Mouse (Mus musculus) cortical plate, adult 2 months (tissue): ENCODE results near the gene Gm17359. TPM values are rescaled to one million over a fixed set of nuclear protein-coding genes. Genes with fewer than 3 reads are reported as not detected.

Experiments
- H3K27ac ChIP-seq: fragments of 200-500 bp; 2 replicates; pipeline ENCODE4 v1.5.1; 2012; ENCODE audit warnings: low read length, control low read depth, inconsistent platforms; ENCODE audit not compliant: insufficient read depth
- H3K4me1 ChIP-seq: fragments of 200-500 bp; 2 replicates; pipeline ENCODE4 v1.6.1; 2011; ENCODE audit warnings: low read length; ENCODE audit not compliant: control insufficient read depth, insufficient read depth
- H3K4me3 ChIP-seq: fragments of 200-500 bp; 2 replicates; pipeline ENCODE4 v1.5.1; 2011; ENCODE audit warnings: mild to moderate bottlenecking, low read length, control low read depth; ENCODE audit not compliant: insufficient read depth
- CTCF ChIP-seq: fragments of 200-500 bp; IDR thresholded peaks from 2 replicates; pipeline ENCODE4 v1.5.1; 2011; ENCODE audit warnings: mild to moderate bottlenecking, control low read depth, low read length; ENCODE audit not compliant: insufficient read depth; ENCODE audit errors: extremely low read depth
- POLR2A ChIP-seq: fragments of 200-500 bp; IDR thresholded peaks from 2 replicates; pipeline ENCODE4 v1.6.1; 2011; ENCODE audit warnings: mild to moderate bottlenecking, low read length, control low read depth; ENCODE audit not compliant: insufficient read depth; ENCODE audit errors: extremely low read depth
- polyA plus RNA-seq: library from polyadenylated mRNA; depleted of rRNA; stranded (reverse); fragments of >200 nt; gene quantifications from 2 replicates; pipeline ENCODE4 v1.2.3, GENCODE M21; 2012

Gene Gm17359
- polyA plus RNA-seq, 1 experiment: not detected

DNA sequence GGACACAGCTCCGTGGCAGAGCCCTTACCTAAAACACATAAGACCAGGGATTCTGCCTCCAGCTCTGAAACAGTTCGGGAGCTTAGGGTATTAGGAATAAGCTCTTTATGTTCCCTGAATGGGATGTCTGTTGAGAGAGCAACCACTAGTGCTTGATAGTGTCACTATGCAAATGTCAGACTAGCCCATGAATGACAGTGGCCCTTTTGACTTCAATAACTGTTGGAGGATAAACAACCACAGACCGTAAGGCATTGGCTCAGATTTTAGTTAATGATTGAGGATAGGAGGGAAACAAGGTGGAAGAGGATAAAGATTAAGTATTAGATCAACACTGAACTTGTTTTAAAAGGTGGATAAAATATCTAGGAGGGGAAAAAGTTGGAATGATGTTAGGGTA is 41.6 kb downstream of the Gm17359 start:
- no peak for TF ChIP-seq POLR2A
- Histone ChIP-seq H3K4me3 (no peak overlapping the region), H3K27ac (no peak overlapping the region), H3K4me1 (no peaks in the 10 kb centered on the region)

- TF ChIP-seq POLR2A (no peak), CTCF (no peak)
- no peak overlapping the region for H3K4me3 ChIP-seq
- no peak overlapping the region for H3K27ac ChIP-seq
- H3K4me1 ChIP-seq: no peaks in the 10 kb centered on the region
These were observed 42.9 kb downstream of the Gm17359 start for GRCm38 (mm10) chr3:79379255-79379836.

DNA sequence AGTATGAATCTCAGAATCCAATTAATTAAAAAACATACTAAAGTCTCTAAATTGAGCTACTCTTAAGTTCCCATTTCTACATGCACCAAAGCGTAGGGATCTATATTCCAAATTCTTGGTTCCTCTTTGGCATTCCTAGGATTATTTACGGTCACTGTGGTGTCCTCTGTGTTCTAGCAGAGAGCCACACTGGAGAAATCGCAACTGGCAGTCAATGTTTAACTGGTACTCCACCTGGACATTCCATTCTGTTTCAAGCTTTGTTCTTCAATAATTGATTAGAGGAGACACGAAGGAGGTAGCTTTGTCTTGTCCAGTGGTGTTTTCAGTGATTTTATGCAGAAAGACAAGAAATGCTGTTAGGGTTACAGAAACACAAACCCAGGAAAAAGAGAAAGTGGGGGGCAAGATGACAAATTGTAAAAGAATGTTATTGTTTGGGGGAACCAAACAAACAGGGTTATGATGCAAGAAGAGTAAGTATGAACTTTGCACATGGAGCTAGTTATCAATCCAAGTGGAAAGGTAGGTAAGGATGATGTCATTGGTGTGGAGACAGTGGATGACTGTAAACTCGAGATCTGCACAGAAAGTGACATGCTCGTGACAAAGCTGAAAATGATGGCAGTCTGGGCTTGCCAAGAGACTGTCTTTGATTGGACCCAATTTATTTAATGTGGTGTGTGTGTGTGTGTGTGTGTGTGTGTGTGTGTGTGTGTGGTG is 43.6 kb downstream of the Gm17359 start:
- TF ChIP-seq CTCF: no peak
- no peak for TF ChIP-seq POLR2A
- no peak overlapping the region for H3K27ac ChIP-seq
- H3K4me1 ChIP-seq: no peaks in the 10 kb centered on the region
- H3K4me3 ChIP-seq: no peak overlapping the region

GRCm38 (mm10) chr3:79381398-79381797 is 44.9 kb downstream of the Gm17359 start:
- Histone ChIP-seq H3K27ac (no peak overlapping the region), H3K4me3 (no peak overlapping the region), H3K4me1 (no peaks in the 10 kb centered on the region)
- TF ChIP-seq POLR2A (no peak), CTCF (no peak)

GRCm38 (mm10) chr3:79385434-79386029 is 49.1 kb downstream of the Gm17359 start:
- no peak overlapping the region for H3K4me3 ChIP-seq
- TF ChIP-seq POLR2A (no peak), CTCF (no peak)
- no peaks in the 10 kb centered on the region for H3K4me1 ChIP-seq
- H3K27ac ChIP-seq: no peak overlapping the region

- TF ChIP-seq POLR2A: no peak
- no peak for TF ChIP-seq CTCF
- no peaks in the 10 kb centered on the region for H3K4me1 ChIP-seq
- no peak overlapping the region for H3K4me3 ChIP-seq
- H3K27ac ChIP-seq: no peak overlapping the region
These were observed 52.6 kb downstream of the Gm17359 start for GRCm38 (mm10) chr3:79389081-79389480.

DNA sequence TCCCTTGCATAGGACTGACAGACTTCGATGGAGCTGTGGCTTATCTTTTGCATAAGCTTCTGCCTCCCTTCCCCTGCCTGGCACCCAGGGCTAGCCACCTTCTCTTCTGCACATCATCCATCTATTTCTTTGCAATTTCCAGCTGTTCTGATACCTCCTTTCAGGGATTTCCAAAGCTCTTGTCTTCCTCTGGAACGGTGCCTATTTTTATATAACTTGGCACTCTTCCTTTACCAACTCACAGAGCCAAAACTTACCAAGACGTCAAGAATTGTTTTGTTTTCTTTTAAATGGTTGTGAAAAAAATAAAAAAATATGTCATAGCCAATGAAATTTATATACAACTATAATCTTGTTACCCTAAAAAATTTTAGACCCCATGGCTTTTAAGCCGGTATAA is 64.1 kb downstream of the Gm17359 start:
- Histone ChIP-seq H3K4me3 (no peak overlapping the region), H3K4me1 (no peaks in the 10 kb centered on the region; the same call in 1 of the 2 replicates), H3K27ac (no peak overlapping the region)
- TF ChIP-seq CTCF (no peak), POLR2A (no peak)

DNA sequence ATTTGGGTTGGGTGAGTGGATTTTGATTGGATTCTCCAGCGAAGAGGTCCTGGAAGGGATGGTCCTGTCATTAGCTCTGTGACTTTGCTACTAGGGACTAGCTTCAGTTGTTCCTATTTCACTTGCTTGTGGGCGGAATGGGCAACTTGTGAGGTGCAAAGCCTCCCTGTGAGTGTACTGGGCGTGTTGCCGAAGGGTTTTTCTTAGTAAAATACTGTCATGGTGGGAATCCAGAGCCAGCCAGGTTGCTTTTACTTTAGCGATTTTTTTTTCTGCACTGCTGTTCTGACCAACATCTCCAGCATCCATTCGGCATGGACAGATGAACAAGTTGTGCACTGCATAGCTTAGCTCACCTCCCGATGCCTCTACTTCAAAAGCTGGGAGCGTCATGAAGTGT is 65.6 kb downstream of the Gm17359 start:
- H3K4me3 ChIP-seq: no peak overlapping the region
- H3K27ac ChIP-seq: no peak overlapping the region
- no peaks in the 10 kb centered on the region; the same call in 1 of the 2 replicates for H3K4me1 ChIP-seq
- TF ChIP-seq CTCF (no peak), POLR2A (no peak)

GRCm38 (mm10) chr3:79408546-79408945 is 72.1 kb downstream of the Gm17359 start:
- no peak overlapping the region for H3K4me3 ChIP-seq
- H3K27ac ChIP-seq: no peak overlapping the region
- no peaks in the 10 kb centered on the region for H3K4me1 ChIP-seq
- TF ChIP-seq CTCF: no peak
- no peak for TF ChIP-seq POLR2A
